Mouse (Mus musculus): Measurements from ENCODE around the gene Tas2r129.
"Not testable (repeated sequence)": the region's sequence is repeated elsewhere in the genome, so short reads cannot be mapped to it uniquely, and the experiment has no call there.

Tas2r129 gene

GRCm38 (mm10) chr6:132950802-132951201 lies at the start of gene Tas2r129:
Tas2r129 (plus strand) TSS chr6:132951102.
- DNase-seq: no peak

DNA sequence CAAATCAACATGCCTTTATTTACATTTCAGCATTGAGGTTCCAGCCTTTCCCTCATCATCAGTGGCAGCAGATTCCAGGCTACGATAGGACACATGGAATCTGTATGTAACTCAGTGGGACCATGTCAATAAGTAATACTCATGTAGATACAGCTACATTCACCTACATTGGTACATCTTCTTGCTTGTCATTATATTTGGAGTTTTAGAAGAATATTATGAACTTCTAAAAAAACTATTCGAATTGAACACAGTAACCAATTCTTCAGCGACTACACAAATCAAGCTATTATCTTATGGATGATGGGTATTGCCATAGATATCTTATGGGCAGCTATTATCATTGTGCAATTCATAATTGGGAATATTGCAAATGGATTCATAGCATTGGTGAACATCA lies 41.6 kb upstream of the Tas2r129 start, which contains the start of gene Tas2r125:
Gene Tas2r125, plus strand, starts transcription at position 301 of the 400 bp plus-strand sequence.
- no peak for DNase-seq

DNA sequence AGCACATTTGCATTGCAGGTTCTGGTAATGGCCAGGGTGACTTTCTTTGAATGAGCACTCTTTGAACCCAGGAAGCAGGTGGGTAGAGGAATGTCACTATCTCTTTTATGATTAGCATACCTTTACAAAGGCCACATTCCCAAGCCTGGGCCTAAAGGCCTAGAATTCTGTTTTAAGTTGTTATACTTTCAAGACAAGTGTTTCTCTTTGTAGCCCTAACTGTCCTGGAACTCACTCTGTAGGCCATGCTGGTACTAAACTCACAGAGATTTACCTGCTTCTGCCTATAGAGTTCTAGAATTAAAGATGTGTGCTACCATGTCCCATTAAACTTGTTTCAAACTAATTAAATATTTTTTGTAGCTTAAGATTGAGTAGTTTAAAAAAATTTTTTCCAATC lies 9.5 kb upstream of the Tas2r129 start:
- not testable (repeated sequence) for DNase-seq

DNA sequence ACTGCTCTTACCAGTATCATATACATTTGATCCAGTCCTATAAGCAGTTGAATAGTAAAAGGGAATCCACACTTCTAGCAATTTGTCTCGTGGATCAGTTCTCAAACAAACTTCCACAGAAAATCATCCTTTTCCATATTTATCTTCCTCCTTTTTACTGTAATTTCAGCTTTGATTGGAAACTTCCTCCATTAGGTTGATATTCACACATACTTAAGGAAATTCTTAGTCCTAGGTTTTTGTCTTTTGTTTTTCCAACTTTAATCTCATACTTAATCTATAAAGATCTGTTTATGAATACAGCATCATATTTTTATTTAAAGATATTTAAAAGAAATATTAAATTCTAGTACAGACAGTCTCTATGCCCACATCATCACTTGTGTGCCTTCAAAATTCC lies 6.9 kb downstream of the Tas2r129 start, which contains the start of gene Tas2r131:
Gene Tas2r131, minus strand, starts transcription at position 101 of the 400 bp plus-strand sequence.
- no peak for DNase-seq

- no peak for DNase-seq
Observed at GRCm38 (mm10) chr6:132980865-132981264, 30.0 kb downstream of the Tas2r129 start, which contains the start of gene Tas2r109. Tas2r109 (minus strand) TSS chr6:132980965.
